Mouse (Mus musculus): ENCODE data around the gene Foxp2.

- no peak for TF ChIP-seq CTCF (IDR thresholded peaks at IDR 0.05; ENCODE audit: extremely low read depth, insufficient read depth, low read length)
- TF ChIP-seq POLR2A (IDR thresholded peaks at IDR 0.05; ENCODE audit: extremely low read depth, insufficient read depth, low read length): no peak
These were observed 2.9 kb upstream of the Foxp2 start for GRCm38 (mm10) chr6:14898096-14898855.

Data from cortical plate, adult 2 months (tissue).